Mouse (Mus musculus) megakaryocyte, embryonic 14.5 days (primary cell): ENCODE measurements around the gene Tmigd3.

Source experiments
- FLI1 ChIP-seq: IDR thresholded peaks from 2 replicates; pipeline ENCODE4 v1.6.1; 2012; ENCODE audit warnings: low read length, inconsistent platforms, mixed read lengths
- GATA1 ChIP-seq: IDR thresholded peaks from 3 replicates; pipeline ENCODE4 v1.6.1; 2012; ENCODE audit warnings: mixed read lengths, low read length, inconsistent platforms, borderline replicate concordance

- no peak for TF ChIP-seq GATA1
- no peak for TF ChIP-seq FLI1
Measured at GRCm38 (mm10) chr3:105870558-105870957, at the start of gene Tmigd3, which contains the start of gene Adora3.
